ENCODE assay signal across 8 mouse cellular contexts in the genomic region with DNA sequence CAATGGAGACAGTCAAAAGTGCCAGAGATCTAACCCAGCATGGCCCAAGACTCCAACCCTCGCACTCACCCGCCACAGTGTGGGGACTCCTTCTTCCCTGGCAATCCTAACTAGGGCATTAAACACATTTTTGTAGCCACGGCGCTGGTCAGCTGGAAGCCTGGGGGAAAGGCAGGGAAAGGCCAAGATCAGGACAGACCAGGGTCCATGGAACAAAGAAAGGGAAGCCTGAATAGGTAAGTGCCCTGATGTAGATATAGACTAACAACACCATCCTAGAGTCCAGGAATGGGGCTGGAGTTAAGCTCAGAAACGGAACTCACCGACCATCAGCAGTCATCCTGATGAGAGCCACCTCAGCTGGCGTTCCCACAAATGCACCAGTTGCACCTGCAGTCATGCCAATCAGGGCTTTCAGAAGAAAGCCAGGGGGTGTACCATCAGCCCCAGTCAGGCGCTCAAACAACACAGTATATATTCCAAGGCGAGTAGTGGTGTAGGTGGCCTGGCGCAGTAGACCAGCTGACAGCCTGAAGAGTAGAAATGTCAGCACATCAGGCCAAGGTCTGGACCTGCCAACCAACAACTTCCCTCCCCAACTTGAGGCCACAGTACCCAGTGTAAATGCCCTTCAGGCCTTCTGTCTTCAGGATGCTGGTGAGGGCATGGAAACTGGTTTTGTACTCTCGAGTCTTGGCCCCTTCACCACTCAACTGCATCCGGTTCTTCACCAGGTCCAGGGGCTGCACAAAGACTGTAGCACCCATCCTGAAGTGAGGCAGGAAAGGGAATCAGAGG. TPM values are rescaled to one million over a fixed set of nuclear protein-coding genes. Genes with fewer than 3 reads are reported as not detected.
A peak's percentile ranks its signal among the peaks of the same experiment; 100 is the strongest.
DNase-seq lines count a peak whose midpoint lies in the region; TF ChIP-seq lines count a peak whose summit lies in the region.

No protein-coding gene starts in this region.

- H3K9ac ChIP-seq in heart, adult 2 months (ENCODE audit: low read depth, low read length), result peak overlapping the region; percentile 85
- H3K9ac ChIP-seq in MEL (ENCODE audit: control insufficient read depth, low read depth, low read length, poor library complexity, severe bottlenecking), result peak overlapping the region; percentile 80

- TF ChIP-seq CTCF in heart, adult 2 months (IDR thresholded peaks at IDR 0.05), result no peak
- no peak for TF ChIP-seq CTCF in MEL (IDR thresholded peaks at IDR 0.05 in 2 of 3, conservative IDR thresholded peaks at IDR 0.05 in 1 of 3; ENCODE audit: control insufficient read depth in 1 of 3, insufficient read depth in 1 of 3, low read depth in 2 of 3, low read length in 3 of 3, poor library complexity in 1 of 3, severe bottlenecking in 1 of 3)

- peaks cover 16% of the 10 kb centered on the region; the same call in 1 of the 2 replicates for H3K36me3 ChIP-seq in heart, adult 2 months (ENCODE audit: control insufficient read depth, insufficient read depth, low read length)
- H3K36me3 ChIP-seq in MEL (ENCODE audit: control insufficient read depth in 1 of 2, insufficient read depth in 2 of 2, low read length in 2 of 2) (peaks cover 9 to 36% of the 10 kb centered on the region in 2 experiments), macrophage (ENCODE audit: inconsistent target) (peaks cover 42% of the 10 kb centered on the region; the same call in 1 of the 2 replicates)

- TF ChIP-seq EP300 in heart, adult 2 months (IDR thresholded peaks at IDR 0.05; ENCODE audit: insufficient read depth, low read depth, low read length), result no peak
- TF ChIP-seq EP300 in MEL (IDR thresholded peaks at IDR 0.05; ENCODE audit: low read depth in 1 of 2, low read length in 2 of 2), result no peak

- peak in 1 of 2 experiments; percentile 33 for DNase-seq in heart, adult 2 months
- no peak for DNase-seq in heart, adult 8-10 months (ENCODE audit: low spot score)
- no peak for DNase-seq in MEL (ENCODE audit: low read depth, low spot score)
- DNase-seq in heart, postnatal 10 days, result peak; percentile 44 to 50
- DNase-seq in yolk sac, embryonic 10.5 days (ENCODE audit: low spot score), result no peak
- no peak for DNase-seq in layer of hippocampus, adult 9-11 months
- no peak for DNase-seq in right cerebral cortex, adult 18-20 months

- TF ChIP-seq POLR2A in heart, adult 2 months (IDR thresholded peaks at IDR 0.05; ENCODE audit: insufficient read depth, low read depth, low read length), result no peak
- no peak for TF ChIP-seq POLR2A in MEL (IDR thresholded peaks at IDR 0.05; ENCODE audit: control insufficient read depth in 1 of 2, insufficient read depth in 1 of 2, low read depth in 1 of 2, low read length in 2 of 2, poor library complexity in 1 of 2)

- 62% methylated on average over 12 of the region's 12 CpGs for WGBS in heart, adult 2 months
- 81% methylated on average over 12 of the region's 12 CpGs for WGBS in macrophage (ENCODE audit: missing documents)

- H3K27ac ChIP-seq in heart, adult 2 months, result peak overlapping the region; percentile 96
- H3K27ac ChIP-seq in MEL (ENCODE audit: control insufficient read depth, low read depth, low read length) (no peak overlapping the region), macrophage (peak overlapping the region; percentile 66)

- H3K4me3 ChIP-seq in heart, adult 2 months, result peak overlapping the region; percentile 60
- H3K4me3 ChIP-seq in MEL (ENCODE audit: control insufficient read depth in 1 of 2, insufficient read depth in 1 of 2, low read depth in 2 of 2, low read length in 2 of 2) (peak overlapping the region; percentile 56 to 70), macrophage (ENCODE audit: inconsistent target) (peak overlapping the region; percentile 81)

- H3K4me1 ChIP-seq in heart, adult 2 months (ENCODE audit: control insufficient read depth, insufficient read depth, low read length), result peaks cover 12% of the 10 kb centered on the region
- peaks cover 10 to 40% of the 10 kb centered on the region in 2 experiments for H3K4me1 ChIP-seq in MEL (ENCODE audit: control insufficient read depth in 1 of 2, insufficient read depth in 2 of 2, low read length in 2 of 2)

- intact Hi-C loops in heart, adult 2 months (cut with DNase I), result loop anchor here (2.0 to 5.0 kb wide), 3 partner anchors 23 to 55 kb away; a partner anchor contains a TSS
- intact Hi-C loops in heart, postnatal 10 days (cut with DNase I), result loop anchor here (2.0 kb wide), 1 partner anchor 55 kb away; a partner anchor contains a TSS

- TF ChIP-seq RAD21 in MEL (IDR thresholded peaks at IDR 0.05; ENCODE audit: low read depth, low read length), result no peak

- H3K9me3 ChIP-seq in MEL (replicated peaks; ENCODE audit: insufficient read depth, low read length), result no peaks in the 10 kb centered on the region

- peaks cover 4% of the 10 kb centered on the region for H3K79me2 ChIP-seq in heart, adult 2 months (replicated peaks; ENCODE audit: control insufficient read depth, insufficient read depth, low read length)
- peaks cover 47% of the 10 kb centered on the region for H3K79me2 ChIP-seq in MEL (ENCODE audit: control insufficient read depth, insufficient read depth, low read length, poor library complexity)
- H3K79me2 ChIP-seq in macrophage (ENCODE audit: inconsistent target), result peaks cover 53% of the 10 kb centered on the region

- no peaks in the 10 kb centered on the region for H3K27me3 ChIP-seq in heart, adult 2 months (ENCODE audit: control insufficient read depth, insufficient read depth, low read length)
- no peaks in the 10 kb centered on the region for H3K27me3 ChIP-seq in MEL (ENCODE audit: control insufficient read depth in 1 of 2, insufficient read depth in 2 of 2, low read length in 2 of 2)

RNA-seq across cellular contexts. Expression of a gene that starts 1.4 kb away (rescaled TPM):
- 10 to 100 TPM; 50.8 to 58.7 TPM for total RNA-seq in heart, adult 2 months (2021)
- 65.0 and 80.9 TPM in 2 replicates for polyA plus RNA-seq in heart, adult 2 months (2012; rRNA removed)
- total RNA-seq in heart, adult 8-10 months (2022), result 10 to 100 TPM; 53.0 to 67.3 (median 58.7) TPM
- 30.4 and 31.4 TPM in 2 replicates for total RNA-seq in MEL (2012; rRNA removed)
- polyA plus RNA-seq in MEL (2012; ENCODE audit: insufficient read depth in 1 of 2, insufficient read length in 2 of 2, low read depth in 1 of 2, low replicate concordance in 2 of 2, missing spikeins in 1 of 2) (10 to 100 TPM in 1 of 2 experiments, not detected in 1; 44.4 TPM), macrophage (2018) (11.6 to 41.2 TPM (median 23.9 TPM) in 3 replicates)
- total RNA-seq in heart, postnatal 10 days (2021), result 10 to 100 TPM; 50.2 to 50.4 TPM
- 100 to 1,000 TPM in 1 of 26 experiments, 10 to 100 TPM in 25; 27.7 to 110 (median 48.8) TPM for total RNA-seq in macrophage (2018; cell fraction: chromatin; rRNA removed)
- 10 to 100 TPM; 11.6 to 34.9 (median 20.6) TPM for total RNA-seq in macrophage (2018; cell fraction: cytosol; rRNA removed)
- 100 to 1,000 TPM in 1 of 26 experiments, 10 to 100 TPM in 25; 30.6 to 102 (median 46.4) TPM for total RNA-seq in macrophage (2018; cell fraction: nucleus; rRNA removed)

RNA-seq across cellular contexts. Expression of a gene that starts 1.6 kb away (rescaled TPM):
- total RNA-seq in heart, adult 2 months (2021), result 100 to 1,000 TPM; 532 to 626 TPM
- polyA plus RNA-seq in heart, adult 2 months (2012; rRNA removed), result 632 and 932 TPM in 2 replicates
- total RNA-seq in heart, adult 8-10 months (2022), result 100 to 1,000 TPM; 640 to 724 (median 656) TPM
- 96.3 and 104 TPM in 2 replicates for total RNA-seq in MEL (2012; rRNA removed)
- polyA plus RNA-seq in MEL (2012; ENCODE audit: insufficient read depth in 1 of 2, insufficient read length in 2 of 2, low read depth in 1 of 2, low replicate concordance in 2 of 2, missing spikeins in 1 of 2) (100 to 1,000 TPM; 114 to 145 TPM), macrophage (2018) (53.0 to 112 TPM (median 103 TPM) in 3 replicates)
- total RNA-seq in heart, postnatal 10 days (2021), result 100 to 1,000 TPM; 378 to 381 TPM
- total RNA-seq in macrophage (2018; cell fraction: chromatin; rRNA removed), result 10 to 100 TPM; 17.7 to 93.2 (median 47.9) TPM
- 100 to 1,000 TPM in 20 of 26 experiments, 10 to 100 TPM in 6; 79.4 to 138 (median 112) TPM for total RNA-seq in macrophage (2018; cell fraction: cytosol; rRNA removed)
- 100 to 1,000 TPM in 1 of 26 experiments, 10 to 100 TPM in 25; 31.5 to 107 (median 56.9) TPM for total RNA-seq in macrophage (2018; cell fraction: nucleus; rRNA removed)

RNA-seq across cellular contexts. Expression of a gene that starts 6.7 kb away (rescaled TPM):
- under 1 TPM; 0.34 to 0.98 TPM for total RNA-seq in heart, adult 2 months (2021)
- 0.29 and 0.59 TPM in 2 replicates for polyA plus RNA-seq in heart, adult 2 months (2012; rRNA removed)
- under 1 TPM; 0.31 to 0.55 (median 0.54) TPM for total RNA-seq in heart, adult 8-10 months (2022)
- 0.98 and 1.6 TPM in 2 replicates for total RNA-seq in MEL (2012; rRNA removed)
- polyA plus RNA-seq in MEL (2012; ENCODE audit: insufficient read depth in 1 of 2, insufficient read length in 2 of 2, low read depth in 1 of 2, low replicate concordance in 2 of 2, missing spikeins in 1 of 2) (1 to 10 TPM in 1 of 2 experiments, not detected in 1; 5.0 TPM), macrophage (2018) (0.09 to 2.0 TPM (median 0.28 TPM) in 3 replicates)
- total RNA-seq in heart, postnatal 10 days (2021), result under 1 TPM; 0.17 to 0.43 TPM
- total RNA-seq in macrophage (2018; cell fraction: chromatin; rRNA removed), result 1 to 10 TPM in 1 of 26 experiments, under 1 TPM in 5, not detected in 20; 0.21 to 1.0 (median 0.38) TPM
- under 1 TPM in 16 of 26 experiments, not detected in 10; 0.03 to 0.30 (median 0.12) TPM for total RNA-seq in macrophage (2018; cell fraction: cytosol; rRNA removed)
- total RNA-seq in macrophage (2018; cell fraction: nucleus; rRNA removed), result under 1 TPM in 11 of 26 experiments, not detected in 15; 0.18 to 0.55 (median 0.30) TPM

RNA-seq across cellular contexts. Expression of a gene that starts 8.8 kb away (rescaled TPM):
- 100 to 1,000 TPM; 270 to 280 TPM for total RNA-seq in heart, adult 2 months (2021)
- polyA plus RNA-seq in heart, adult 2 months (2012; rRNA removed), result 439 and 479 TPM in 2 replicates
- 100 to 1,000 TPM; 243 to 295 (median 274) TPM for total RNA-seq in heart, adult 8-10 months (2022)
- 1,332 and 1,356 TPM in 2 replicates for total RNA-seq in MEL (2012; rRNA removed)
- polyA plus RNA-seq in MEL (2012; ENCODE audit: insufficient read depth in 1 of 2, insufficient read length in 2 of 2, low read depth in 1 of 2, low replicate concordance in 2 of 2, missing spikeins in 1 of 2), result 1,000 to 10,000 TPM; 2,392 to 5,980 TPM
- 100 to 1,000 TPM; 456 to 499 TPM for total RNA-seq in heart, postnatal 10 days (2021)
- total RNA-seq in macrophage (2018; cell fraction: chromatin; rRNA removed), result 100 to 1,000 TPM; 113 to 507 (median 279) TPM
- total RNA-seq in macrophage (2018; cell fraction: cytosol; rRNA removed), result 1,000 to 10,000 TPM; 1,533 to 2,376 (median 1,898) TPM
- total RNA-seq in macrophage (2018; cell fraction: nucleus; rRNA removed), result 1,000 to 10,000 TPM in 1 of 26 experiments, 100 to 1,000 TPM in 25; 314 to 1,343 (median 755) TPM
- polyA plus RNA-seq in macrophage (2018), result 1,563 to 2,873 TPM (median 2,872 TPM) in 3 replicates

RNA-seq across cellular contexts. Expression of a gene that starts 11.3 kb away (rescaled TPM):
- 1,000 to 10,000 TPM; 1,523 to 1,659 TPM for total RNA-seq in heart, adult 2 months (2021)
- polyA plus RNA-seq in heart, adult 2 months (2012; rRNA removed), result 1,222 and 1,919 TPM in 2 replicates
- total RNA-seq in heart, adult 8-10 months (2022), result 1,000 to 10,000 TPM; 1,693 to 1,917 (median 1,770) TPM
- total RNA-seq in MEL (2012; rRNA removed), result 12.9 and 14.2 TPM in 2 replicates
- 10 to 100 TPM in 1 of 2 experiments, not detected in 1; 16.8 TPM for polyA plus RNA-seq in MEL (2012; ENCODE audit: insufficient read depth in 1 of 2, insufficient read length in 2 of 2, low read depth in 1 of 2, low replicate concordance in 2 of 2, missing spikeins in 1 of 2)
- 1,000 to 10,000 TPM; 1,599 to 1,711 TPM for total RNA-seq in heart, postnatal 10 days (2021)
- 10 to 100 TPM in 19 of 26 experiments, 1 to 10 TPM in 7; 3.6 to 24.3 (median 14.3) TPM for total RNA-seq in macrophage (2018; cell fraction: chromatin; rRNA removed)
- 1 to 10 TPM; 2.5 to 4.6 (median 3.9) TPM for total RNA-seq in macrophage (2018; cell fraction: cytosol; rRNA removed)
- 10 to 100 TPM in 6 of 26 experiments, 1 to 10 TPM in 20; 3.0 to 16.2 (median 7.7) TPM for total RNA-seq in macrophage (2018; cell fraction: nucleus; rRNA removed)
- polyA plus RNA-seq in macrophage (2018), result 3.0 to 5.4 TPM (median 4.8 TPM) in 3 replicates

Comparison
In these comparisons a context has a peak if more than half of its experiments do, and no peak if none do; other contexts are left out.
1. DNase-seq: peak in heart, postnatal 10 days (2 of 2); none in heart, adult 8-10 months (single experiment), MEL (single experiment), yolk sac, embryonic 10.5 days (single experiment), layer of hippocampus, adult 9-11 months (single experiment) and right cerebral cortex, adult 18-20 months (single experiment).
2. Peak in every context shown above with its lines, with median percentiles within 50 percentile points of each other: H3K4me3 ChIP-seq.